Mouse (Mus musculus): ENCODE measurements at regions not wholly inside any gene's neighbourhood (a gene's known extent, or its start where the extent isn't known, plus 50 kb on each side); places are given as distances from the start of the nearest gene placed in this dataset.

DNA sequence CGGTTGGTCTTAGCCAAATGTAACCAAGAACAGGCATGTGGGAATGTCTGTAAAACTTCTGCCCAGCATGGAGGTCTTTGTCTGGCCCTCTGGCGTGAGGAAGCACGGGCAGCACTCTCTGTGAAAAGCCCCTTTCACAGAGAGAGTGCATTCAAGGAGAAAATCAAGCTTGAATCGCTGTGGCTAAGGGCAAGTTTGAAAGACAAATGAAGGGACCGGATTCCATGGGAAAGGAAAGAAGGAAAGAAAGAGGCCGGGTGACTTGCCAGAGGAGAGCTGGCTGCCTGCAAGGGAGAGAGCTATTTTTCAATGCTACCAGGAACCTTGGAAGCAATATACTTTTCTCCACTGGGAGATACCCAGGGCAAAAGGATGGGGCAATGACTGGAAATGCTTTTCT is 162.2 kb downstream of the Pfkfb3 start:
- H3K4me1 ChIP-seq (ENCODE audit: control insufficient read depth in 2 of 2, insufficient read depth in 2 of 2, low read length in 2 of 2, poor library complexity in 1 of 2): no peaks in the 10 kb centered on the region
- no peak for DNase-seq (ENCODE audit: low read depth, low spot score)

GRCm38 (mm10) chr2:11390667-11391334 is 163.1 kb downstream of the Pfkfb3 start:
- no peaks in the 10 kb centered on the region for H3K9me3 ChIP-seq (ENCODE audit: control insufficient read depth, insufficient read depth, low read depth, low read length)
- H3K36me3 ChIP-seq (ENCODE audit: control insufficient read depth, insufficient read depth, low read length, poor library complexity, severe bottlenecking): no peaks in the 10 kb centered on the region
- H3K9ac ChIP-seq (ENCODE audit: insufficient read depth, low read depth, low read length, poor library complexity, severe bottlenecking): no peak overlapping the region
- no peak overlapping the region for H3K4me3 ChIP-seq (ENCODE audit: insufficient read depth in 1 of 2, low read depth in 1 of 2, low read length in 2 of 2, poor library complexity in 1 of 2, severe bottlenecking in 1 of 2)
- TF ChIP-seq CHD2 (IDR thresholded peaks at IDR 0.05; ENCODE audit: low read depth, low read length) (no peak), HCFC1 (IDR thresholded peaks at IDR 0.05; ENCODE audit: borderline replicate concordance, insufficient read depth, low read length) (no peak), ZNF384 (IDR thresholded peaks at IDR 0.05; ENCODE audit: low read depth, low read length) (no peak), ZC3H11A (IDR thresholded peaks at IDR 0.05; ENCODE audit: borderline replicate concordance, low read depth, low read length) (no peak), MAFK (IDR thresholded peaks at IDR 0.05; ENCODE audit: insufficient read depth, low read depth, low read length) (no peak)
- H3K4me1 ChIP-seq (ENCODE audit: control insufficient read depth in 2 of 2, insufficient read depth in 2 of 2, low read length in 2 of 2, poor library complexity in 1 of 2): no peaks in the 10 kb centered on the region
- in situ Hi-C loops (cut with MboI; ENCODE audit: low sequenced_read_pairs in 2 of 2, unreplicated experiment in 2 of 2): no loop called here
- no peak for DNase-seq (ENCODE audit: low read depth, low spot score)
- H3K27ac ChIP-seq (ENCODE audit: insufficient read depth, low read depth, low read length, poor library complexity, severe bottlenecking): no peak overlapping the region

More for the DNA sequence above, 162.2 kb downstream of the Pfkfb3 start:
- no peak for TF ChIP-seq ZC3H11A (IDR thresholded peaks at IDR 0.05; ENCODE audit: borderline replicate concordance, low read depth, low read length)
- TF ChIP-seq MAFK (IDR thresholded peaks at IDR 0.05; ENCODE audit: insufficient read depth, low read depth, low read length): no peak
- TF ChIP-seq CHD2 (IDR thresholded peaks at IDR 0.05; ENCODE audit: low read depth, low read length): no peak
- no peak for TF ChIP-seq HCFC1 (IDR thresholded peaks at IDR 0.05; ENCODE audit: borderline replicate concordance, insufficient read depth, low read length)
- TF ChIP-seq ZNF384 (IDR thresholded peaks at IDR 0.05; ENCODE audit: low read depth, low read length): no peak
- H3K27ac ChIP-seq (ENCODE audit: insufficient read depth, low read depth, low read length, poor library complexity, severe bottlenecking): no peak overlapping the region
- no peaks in the 10 kb centered on the region for H3K9me3 ChIP-seq (ENCODE audit: control insufficient read depth, insufficient read depth, low read depth, low read length)
- H3K4me3 ChIP-seq (ENCODE audit: insufficient read depth in 1 of 2, low read depth in 1 of 2, low read length in 2 of 2, poor library complexity in 1 of 2, severe bottlenecking in 1 of 2): no peak overlapping the region
- no peak overlapping the region for H3K9ac ChIP-seq (ENCODE audit: insufficient read depth, low read depth, low read length, poor library complexity, severe bottlenecking)
- in situ Hi-C loops (cut with MboI; ENCODE audit: low sequenced_read_pairs in 2 of 2, unreplicated experiment in 2 of 2): no loop called here
- no peaks in the 10 kb centered on the region for H3K36me3 ChIP-seq (ENCODE audit: control insufficient read depth, insufficient read depth, low read length, poor library complexity, severe bottlenecking)

GRCm38 (mm10) chr2:11387623-11388022 is 166.3 kb downstream of the Pfkfb3 start:
- no peak overlapping the region for H3K27ac ChIP-seq (ENCODE audit: insufficient read depth, low read depth, low read length, poor library complexity, severe bottlenecking)
- H3K9ac ChIP-seq (ENCODE audit: insufficient read depth, low read depth, low read length, poor library complexity, severe bottlenecking): no peak overlapping the region
- in situ Hi-C loops (cut with MboI; ENCODE audit: low sequenced_read_pairs in 2 of 2, unreplicated experiment in 2 of 2): no loop called here
- no peak overlapping the region for H3K4me3 ChIP-seq (ENCODE audit: insufficient read depth in 1 of 2, low read depth in 1 of 2, low read length in 2 of 2, poor library complexity in 1 of 2, severe bottlenecking in 1 of 2)
- H3K4me1 ChIP-seq (ENCODE audit: control insufficient read depth in 2 of 2, insufficient read depth in 2 of 2, low read length in 2 of 2, poor library complexity in 1 of 2): no peaks in the 10 kb centered on the region
- no peak for DNase-seq (ENCODE audit: low read depth, low spot score)
- no peak for TF ChIP-seq HCFC1 (IDR thresholded peaks at IDR 0.05; ENCODE audit: borderline replicate concordance, insufficient read depth, low read length)
- no peak for TF ChIP-seq MAFK (IDR thresholded peaks at IDR 0.05; ENCODE audit: insufficient read depth, low read depth, low read length)
- no peak for TF ChIP-seq ZC3H11A (IDR thresholded peaks at IDR 0.05; ENCODE audit: borderline replicate concordance, low read depth, low read length)
- TF ChIP-seq ZNF384 (IDR thresholded peaks at IDR 0.05; ENCODE audit: low read depth, low read length): no peak
- no peak for TF ChIP-seq CHD2 (IDR thresholded peaks at IDR 0.05; ENCODE audit: low read depth, low read length)
- H3K9me3 ChIP-seq (ENCODE audit: control insufficient read depth, insufficient read depth, low read depth, low read length): no peaks in the 10 kb centered on the region
- no peaks in the 10 kb centered on the region for H3K36me3 ChIP-seq (ENCODE audit: control insufficient read depth, insufficient read depth, low read length, poor library complexity, severe bottlenecking)

GRCm38 (mm10) chr2:11383815-11384214 is 170.1 kb downstream of the Pfkfb3 start:
- Histone ChIP-seq H3K4me1 (ENCODE audit: control insufficient read depth in 2 of 2, insufficient read depth in 2 of 2, low read length in 2 of 2, poor library complexity in 1 of 2) (no peaks in the 10 kb centered on the region), H3K36me3 (ENCODE audit: control insufficient read depth, insufficient read depth, low read length, poor library complexity, severe bottlenecking) (no peaks in the 10 kb centered on the region), H3K9me3 (ENCODE audit: control insufficient read depth, insufficient read depth, low read depth, low read length) (no peaks in the 10 kb centered on the region), H3K27ac (ENCODE audit: insufficient read depth, low read depth, low read length, poor library complexity, severe bottlenecking) (no peak overlapping the region), H3K9ac (ENCODE audit: insufficient read depth, low read depth, low read length, poor library complexity, severe bottlenecking) (no peak overlapping the region), H3K4me3 (ENCODE audit: insufficient read depth in 1 of 2, low read depth in 1 of 2, low read length in 2 of 2, poor library complexity in 1 of 2, severe bottlenecking in 1 of 2) (no peak overlapping the region)
- in situ Hi-C loops (cut with MboI; ENCODE audit: low sequenced_read_pairs in 2 of 2, unreplicated experiment in 2 of 2): no loop called here
- TF ChIP-seq ZNF384 (IDR thresholded peaks at IDR 0.05; ENCODE audit: low read depth, low read length) (no peak), HCFC1 (IDR thresholded peaks at IDR 0.05; ENCODE audit: borderline replicate concordance, insufficient read depth, low read length) (no peak), CHD2 (IDR thresholded peaks at IDR 0.05; ENCODE audit: low read depth, low read length) (no peak), ZC3H11A (IDR thresholded peaks at IDR 0.05; ENCODE audit: borderline replicate concordance, low read depth, low read length) (no peak), MAFK (IDR thresholded peaks at IDR 0.05; ENCODE audit: insufficient read depth, low read depth, low read length) (no peak)
- DNase-seq (ENCODE audit: low read depth, low spot score): no peak
